Mouse (Mus musculus) heart, embryonic 13.5 days (tissue): ENCODE data around the gene Pole4. TPM values are rescaled to one million over a fixed set of nuclear protein-coding genes. Genes with fewer than 3 reads are reported as not detected.

Source experiments
- ATAC-seq: fragments of 200-750 bp; cut with Nextera tagmentation; 2 replicates; pipeline ENCODE4 v1.8.0; 2017; ENCODE audit warnings: moderate TSS enrichment; ENCODE audit not compliant: insufficient number of reproducible peaks, low FRiP score, low TSS enrichment; ENCODE audit errors: extremely low read depth
- H3K27ac ChIP-seq: fragments of 300-500 bp; sonication (generic); replicated peaks from 2 replicates; pipeline ENCODE4 v1.5.1; 2015; ENCODE audit warnings: moderate library complexity, mild to moderate bottlenecking, inconsistent platforms
- H3K27me3 ChIP-seq: fragments of 300-500 bp; sonication (generic); replicated peaks from 2 replicates; pipeline ENCODE4 v1.6.1; 2015; ENCODE audit warnings: mild to moderate bottlenecking, inconsistent platforms
- H3K36me3 ChIP-seq: fragments of 300-500 bp; sonication (generic); 2 replicates; pipeline ENCODE4 v1.6.1; 2015; ENCODE audit warnings: mild to moderate bottlenecking, inconsistent platforms
- H3K4me1 ChIP-seq: fragments of 300-500 bp; sonication (generic); 2 replicates; pipeline ENCODE4 v1.6.1; 2015; ENCODE audit warnings: inconsistent platforms
- H3K4me2 ChIP-seq: fragments of 300-500 bp; sonication (generic); 2 replicates; pipeline ENCODE4 v1.6.1; 2015; ENCODE audit warnings: inconsistent platforms, mild to moderate bottlenecking, moderate library complexity
- H3K4me3 ChIP-seq: fragments of 300-500 bp; sonication (generic); 2 replicates; pipeline ENCODE4 v1.5.1; 2015; ENCODE audit warnings: moderate library complexity, mild to moderate bottlenecking, inconsistent platforms
- H3K9ac ChIP-seq: fragments of 300-500 bp; sonication (generic); 2 replicates; pipeline ENCODE4 v1.6.1; 2015; ENCODE audit warnings: inconsistent platforms, mild to moderate bottlenecking, moderate library complexity
- H3K9me3 ChIP-seq: fragments of 300-500 bp; sonication (generic); 2 replicates; pipeline ENCODE4 v1.6.1; 2016; ENCODE audit warnings: inconsistent platforms
- WGBS: fragments of 180-500 bp; shearing (Covaris S2); methylation state at CpG from one replicate; pipeline ENCODE4 v1.1.7; 2015; ENCODE audit warnings: mixed read lengths; 5-methylcytosine and 5-hydroxymethylcytosine counted together
- polyA plus RNA-seq: library from polyadenylated mRNA; unstranded; fragments of >200 nt; fragmentation: Nextera tagmentation; extraction: Ambion mirVana; gene quantifications from 2 replicates; pipeline ENCODE4 v1.2.1, GENCODE M21; 2015

The Pole4 gene
- polyA plus RNA-seq, 1 experiment from 2014 or later: 82.5 TPM

DNA sequence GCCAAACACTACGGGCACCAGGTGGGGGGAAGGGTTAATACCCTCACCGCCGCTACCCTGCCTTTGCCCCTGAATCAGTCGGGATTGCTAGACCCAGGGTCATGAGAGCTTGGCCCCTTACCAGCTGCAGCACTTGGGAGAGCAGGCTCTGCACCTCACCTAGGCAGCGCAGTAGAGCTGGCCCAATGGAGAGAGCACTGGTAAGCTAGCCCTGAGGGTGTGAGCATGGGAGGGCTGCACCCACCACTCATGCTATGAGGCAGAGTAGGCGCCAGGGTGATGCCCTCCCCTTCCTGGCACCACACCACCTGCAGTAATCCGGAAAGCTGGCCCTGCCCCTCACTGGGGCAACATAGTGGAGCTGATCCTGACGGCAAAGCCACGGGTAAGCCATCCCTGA lies 94.1 kb downstream of the Pole4 start:
- Histone ChIP-seq H3K27ac (no peak overlapping the region), H3K27me3 (no peaks in the 10 kb centered on the region), H3K9ac (no peak overlapping the region), H3K9me3 (no peaks in the 10 kb centered on the region), H3K4me2 (no peak overlapping the region), H3K36me3 (no peaks in the 10 kb centered on the region), H3K4me1 (no peaks in the 10 kb centered on the region), H3K4me3 (no peak overlapping the region)
- 69% methylated on average over 9 of the region's 9 CpGs for WGBS
- no peak for ATAC-seq

DNA sequence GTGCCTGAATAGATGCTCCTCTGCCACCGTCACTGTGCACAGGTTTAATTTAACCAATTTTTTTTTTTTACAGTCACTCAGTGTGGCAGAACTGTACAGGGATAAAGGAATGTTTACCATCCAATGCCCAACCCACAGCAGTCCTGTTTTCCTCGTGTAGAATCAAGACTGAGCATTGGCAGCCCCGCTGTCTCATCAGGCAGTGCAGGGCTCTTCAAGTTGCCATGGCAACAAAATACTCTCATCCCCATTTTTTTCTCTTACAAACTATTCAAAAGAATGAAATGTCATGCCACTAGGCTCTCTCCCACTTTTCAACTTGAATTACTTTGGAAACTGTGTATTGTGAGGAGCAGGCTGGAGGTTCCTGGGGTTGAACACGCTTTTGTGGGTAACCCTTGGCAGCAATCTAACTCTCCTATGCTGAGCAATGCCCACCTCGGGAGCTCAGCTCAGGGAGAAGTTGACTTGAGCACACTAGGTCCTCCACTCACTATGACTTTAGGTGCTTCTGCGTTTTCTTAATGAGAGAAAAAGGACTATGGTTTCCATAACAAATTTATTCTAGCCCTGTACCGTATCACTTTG lies 95.7 kb downstream of the Pole4 start:
- Histone ChIP-seq H3K9me3 (no peaks in the 10 kb centered on the region), H3K9ac (no peak overlapping the region), H3K27me3 (no peaks in the 10 kb centered on the region), H3K4me1 (no peaks in the 10 kb centered on the region), H3K4me2 (no peak overlapping the region), H3K36me3 (no peaks in the 10 kb centered on the region), H3K27ac (no peak overlapping the region), H3K4me3 (no peak overlapping the region)
- no peak for ATAC-seq
- WGBS: 69% methylated on average over 7 of the region's 7 CpGs

- H3K36me3 ChIP-seq: no peaks in the 10 kb centered on the region
- no peak overlapping the region for H3K4me3 ChIP-seq
- no peak overlapping the region for H3K4me2 ChIP-seq
- 94% methylated on average over 4 of the region's 4 CpGs for WGBS
- no peaks in the 10 kb centered on the region for H3K9me3 ChIP-seq
- H3K9ac ChIP-seq: no peak overlapping the region
- no peaks in the 10 kb centered on the region for H3K27me3 ChIP-seq
- H3K27ac ChIP-seq: no peak overlapping the region
- H3K4me1 ChIP-seq: no peaks in the 10 kb centered on the region
- no peak for ATAC-seq
Observed at GRCm38 (mm10) chr6:82608756-82609155, 96.4 kb downstream of the Pole4 start.

DNA sequence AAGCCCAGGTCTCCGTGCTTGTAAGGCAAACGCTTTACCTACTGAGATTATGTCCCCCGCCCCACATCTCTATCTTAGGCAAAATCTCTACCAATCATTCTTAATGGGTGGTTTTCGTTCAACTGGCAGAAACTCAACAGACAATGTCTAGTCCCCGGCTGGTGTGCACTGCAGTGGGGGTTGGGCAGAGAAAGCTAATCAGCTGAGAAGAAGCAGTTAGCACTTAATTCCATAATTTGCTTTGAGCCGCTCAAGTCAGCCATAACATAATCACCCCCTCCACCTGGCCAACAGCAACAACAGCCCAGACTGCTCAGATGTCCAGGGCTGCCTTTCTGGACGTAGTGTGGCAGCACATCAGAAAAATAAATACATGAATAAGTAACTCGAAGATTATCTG lies 100.4 kb downstream of the Pole4 start:
- no peak overlapping the region for H3K4me3 ChIP-seq
- no peak overlapping the region for H3K27ac ChIP-seq
- H3K36me3 ChIP-seq: no peaks in the 10 kb centered on the region
- 58% methylated on average over 8 of the region's 8 CpGs for WGBS
- no peak overlapping the region for H3K9ac ChIP-seq
- no peak overlapping the region for H3K4me2 ChIP-seq
- no peaks in the 10 kb centered on the region for H3K9me3 ChIP-seq
- no peaks in the 10 kb centered on the region for H3K4me1 ChIP-seq
- H3K27me3 ChIP-seq: no peaks in the 10 kb centered on the region
- no peak for ATAC-seq

- no peak for ATAC-seq
- Histone ChIP-seq H3K27me3 (no peaks in the 10 kb centered on the region; the same call in 1 of the 2 replicates), H3K4me3 (no peak overlapping the region), H3K9me3 (no peaks in the 10 kb centered on the region), H3K27ac (no peak overlapping the region), H3K4me2 (no peak overlapping the region), H3K4me1 (no peaks in the 10 kb centered on the region), H3K36me3 (no peaks in the 10 kb centered on the region), H3K9ac (no peak overlapping the region)
- 35% methylated on average over 2 of the region's 2 CpGs for WGBS
Observed at GRCm38 (mm10) chr6:82603665-82604064, 101.5 kb downstream of the Pole4 start.

DNA sequence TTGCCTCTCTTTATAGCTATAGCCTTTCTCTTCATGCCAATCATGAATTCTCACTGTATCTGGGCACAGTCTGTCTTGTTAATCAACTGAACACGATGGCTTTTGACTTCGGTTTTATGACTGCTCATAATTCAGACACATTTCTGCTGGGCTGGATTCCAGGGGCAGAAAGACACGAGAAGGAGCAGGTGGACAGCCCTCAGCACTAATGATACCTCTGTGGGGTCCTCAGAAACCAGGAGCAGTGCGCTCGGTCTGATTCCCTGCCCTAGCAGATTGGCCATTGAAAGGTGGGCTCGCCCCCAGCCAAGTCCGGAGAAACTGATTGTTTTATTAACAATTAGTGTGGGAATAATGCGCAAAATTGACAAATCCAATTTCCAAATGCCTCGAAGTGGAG lies 101.9 kb downstream of the Pole4 start:
- no peak for ATAC-seq
- no peaks in the 10 kb centered on the region for H3K9me3 ChIP-seq
- no peak overlapping the region for H3K27ac ChIP-seq
- H3K4me2 ChIP-seq: no peak overlapping the region
- H3K4me3 ChIP-seq: no peak overlapping the region
- no peak overlapping the region for H3K9ac ChIP-seq
- no peaks in the 10 kb centered on the region; the same call in 1 of the 2 replicates for H3K27me3 ChIP-seq
- H3K4me1 ChIP-seq: no peaks in the 10 kb centered on the region
- H3K36me3 ChIP-seq: no peaks in the 10 kb centered on the region
- WGBS: 81% methylated on average over 9 of the region's 9 CpGs

- Histone ChIP-seq H3K4me1 (no peaks in the 10 kb centered on the region), H3K27me3 (peaks cover 25% of the 10 kb centered on the region), H3K36me3 (no peaks in the 10 kb centered on the region), H3K27ac (no peak overlapping the region), H3K9me3 (peaks cover 10% of the 10 kb centered on the region; the same call in 1 of the 2 replicates), H3K4me3 (no peak overlapping the region), H3K4me2 (no peak overlapping the region), H3K9ac (no peak overlapping the region)
- WGBS: 72% methylated on average over 8 of the region's 8 CpGs
- ATAC-seq: no peak
Observed at GRCm38 (mm10) chr6:82595461-82596090, 109.6 kb downstream of the Pole4 start.

GRCm38 (mm10) chr6:82589387-82589786 lies 115.8 kb downstream of the Pole4 start:
- no peak overlapping the region for H3K4me2 ChIP-seq
- no peaks in the 10 kb centered on the region for H3K36me3 ChIP-seq
- no peaks in the 10 kb centered on the region for H3K4me1 ChIP-seq
- no peak overlapping the region for H3K9ac ChIP-seq
- H3K27ac ChIP-seq: no peak overlapping the region
- H3K27me3 ChIP-seq: peaks cover 23% of the 10 kb centered on the region
- no peak overlapping the region for H3K4me3 ChIP-seq
- no peak for ATAC-seq
- H3K9me3 ChIP-seq: 0 out of 2 replicates have a peak, but pooled peaks cover 5% of the 10 kb centered on the region
- WGBS: 59% methylated on average over 7 of the region's 7 CpGs

DNA sequence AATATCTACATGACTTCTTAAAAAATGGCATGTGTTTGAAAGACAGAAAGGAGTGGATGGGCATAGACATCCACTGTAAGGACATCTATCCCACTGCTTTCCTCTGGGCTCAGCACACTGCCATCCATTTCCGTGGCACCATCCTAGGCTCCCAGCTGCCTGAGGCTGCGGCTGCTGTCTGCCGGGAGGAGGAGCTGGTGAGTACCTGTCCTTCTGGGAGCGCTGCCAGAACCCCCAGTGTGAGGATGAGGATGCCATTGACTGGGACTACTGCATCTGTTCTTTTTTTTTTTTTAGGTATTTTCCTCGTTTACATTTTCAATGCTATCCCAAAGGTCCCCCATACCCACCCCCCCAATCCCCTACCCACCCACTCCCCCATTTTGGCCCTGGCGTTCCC lies 119.8 kb downstream of the Pole4 start:
- Histone ChIP-seq H3K9ac (no peak overlapping the region), H3K9me3 (peaks cover 9% of the 10 kb centered on the region), H3K4me1 (no peaks in the 10 kb centered on the region), H3K36me3 (no peaks in the 10 kb centered on the region), H3K27me3 (peaks cover 15% of the 10 kb centered on the region), H3K27ac (no peak overlapping the region), H3K4me3 (no peak overlapping the region), H3K4me2 (no peak overlapping the region)
- no peak for ATAC-seq
- 36% methylated on average over 6 of the region's 6 CpGs for WGBS

DNA sequence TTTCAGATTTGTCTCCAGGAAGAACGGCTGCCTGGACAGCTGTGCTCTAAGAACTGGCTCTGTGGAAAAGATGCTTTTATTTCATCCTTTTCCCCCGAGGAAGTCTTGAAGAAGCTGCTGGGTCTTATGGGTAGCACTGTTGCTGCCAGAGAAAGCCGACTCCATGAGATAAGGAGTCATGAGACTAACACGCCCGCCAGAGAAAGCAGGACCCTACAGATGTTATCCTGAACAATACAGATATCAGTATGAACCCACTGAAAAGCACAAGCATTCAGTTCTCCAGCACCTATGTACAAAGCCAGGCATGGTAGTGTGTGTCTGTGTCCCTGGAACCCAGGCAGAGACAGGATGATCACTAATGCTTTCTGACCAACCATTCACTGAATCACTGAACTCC lies 129.7 kb downstream of the Pole4 start:
- Histone ChIP-seq H3K9ac (no peak overlapping the region), H3K9me3 (peaks cover under 1% of the 10 kb centered on the region; the same call in 1 of the 2 replicates), H3K27me3 (peaks cover 17% of the 10 kb centered on the region), H3K4me1 (no peaks in the 10 kb centered on the region), H3K36me3 (no peaks in the 10 kb centered on the region), H3K4me2 (no peak overlapping the region), H3K4me3 (no peak overlapping the region), H3K27ac (no peak overlapping the region)
- 47% methylated on average over 5 of the region's 5 CpGs for WGBS
- no peak for ATAC-seq
